Mouse (Mus musculus) heart, embryonic 16.5 days (tissue): ENCODE data around the gene Hras. TPM values are rescaled to one million over a fixed set of nuclear protein-coding genes. Genes with fewer than 3 reads are reported as not detected.

Source experiments
- ATAC-seq: fragments of 200-750 bp; cut with Nextera tagmentation; replicated peaks from 2 replicates; pipeline ENCODE4 v1.8.0; 2017; ENCODE audit warnings: moderate number of reproducible peaks; ENCODE audit not compliant: insufficient read depth, low FRiP score; ENCODE audit errors: extremely low read depth
- H3K27ac ChIP-seq: fragments of 300-500 bp; sonication (generic); 2 replicates; pipeline ENCODE4 v1.5.1; 2014; ENCODE audit warnings: mild to moderate bottlenecking, low read length, control low read depth, moderate library complexity
- H3K27me3 ChIP-seq: fragments of 300-500 bp; sonication (generic); 2 replicates; pipeline ENCODE4 v1.6.1; 2014; ENCODE audit warnings: low read length, mixed read lengths; ENCODE audit not compliant: control insufficient read depth, insufficient read depth
- H3K36me3 ChIP-seq: fragments of 300-500 bp; sonication (generic); 2 replicates; pipeline ENCODE4 v1.6.1; 2014; ENCODE audit not compliant: control insufficient read depth, insufficient read depth
- H3K4me1 ChIP-seq: fragments of 300-500 bp; sonication (generic); 2 replicates; pipeline ENCODE4 v1.6.1; 2014; ENCODE audit warnings: low read length, mixed read lengths; ENCODE audit not compliant: control insufficient read depth, insufficient read depth
- H3K4me2 ChIP-seq: fragments of 300-500 bp; sonication (generic); 2 replicates; pipeline ENCODE4 v1.6.1; 2014; ENCODE audit warnings: low read depth, mild to moderate bottlenecking, control low read depth, low read length
- H3K4me3 ChIP-seq: fragments of 300-500 bp; sonication (generic); 2 replicates; pipeline ENCODE4 v1.5.1; 2014; ENCODE audit warnings: mild to moderate bottlenecking, control low read depth, low read length
- H3K9ac ChIP-seq: fragments of 300-500 bp; sonication (generic); 2 replicates; pipeline ENCODE4 v1.6.1; 2014; ENCODE audit warnings: low read length, control low read depth
- H3K9me3 ChIP-seq: fragments of 300-500 bp; sonication (generic); replicated peaks from 2 replicates; pipeline ENCODE4 v1.6.1; 2016; ENCODE audit warnings: low read length; ENCODE audit not compliant: control insufficient read depth
- WGBS: fragments of 180-500 bp; shearing (Covaris S2); extraction: QIAGEN DNeasy Blood & Tissue Kit; methylation state at CpG from one replicate; pipeline ENCODE4 v1.1.7; 2014; 5-methylcytosine and 5-hydroxymethylcytosine counted together
- microRNA counts: library from miRNA; unstranded; fragments of <30 nt; microRNA quantifications from one replicate; lab custom pipeline; 2016
- microRNA-seq: library from miRNA; unstranded; fragments of <30 nt; microRNA quantifications from one replicate; pipeline ENCODE4, GENCODE M21; 2017
- polyA plus RNA-seq: library from polyadenylated mRNA; unstranded; fragments of >200 nt; fragmentation: Nextera tagmentation; extraction: Ambion mirVana; gene quantifications from 2 replicates; pipeline ENCODE4 v1.2.1, GENCODE M21; 2015

Hras gene
- polyA plus RNA-seq, 1 experiment from 2014 or later: 59.5 TPM

DNA sequence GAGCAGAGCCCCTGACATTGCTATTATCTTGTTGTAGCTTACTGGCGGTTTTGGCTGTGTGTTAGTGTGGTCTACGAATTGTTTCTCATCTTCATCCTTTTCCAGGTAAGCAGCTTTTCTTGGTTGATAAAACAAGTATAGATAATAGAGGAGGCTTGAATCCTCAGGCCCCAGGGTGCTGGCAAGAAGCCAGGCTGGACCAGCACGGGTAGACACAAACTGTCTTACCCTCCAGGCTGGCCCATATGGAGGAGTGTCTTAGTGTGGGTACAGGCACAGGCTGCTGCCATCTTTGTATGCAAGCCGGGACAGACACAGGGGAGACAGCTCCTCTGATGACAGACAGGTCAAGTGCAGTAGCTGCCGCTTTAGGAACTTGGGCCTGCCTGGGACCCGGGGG is 46.8 kb downstream of the Hras start:
- Histone ChIP-seq H3K4me1 (no peaks in the 10 kb centered on the region), H3K27me3 (no peaks in the 10 kb centered on the region), H3K4me3 (no peak overlapping the region), H3K9me3 (no peaks in the 10 kb centered on the region), H3K9ac (no peak overlapping the region), H3K4me2 (no peak overlapping the region), H3K36me3 (peaks cover 10% of the 10 kb centered on the region), H3K27ac (no peak overlapping the region)
- no peak for ATAC-seq
- WGBS: 65% methylated on average over 6 of the region's 6 CpGs

DNA sequence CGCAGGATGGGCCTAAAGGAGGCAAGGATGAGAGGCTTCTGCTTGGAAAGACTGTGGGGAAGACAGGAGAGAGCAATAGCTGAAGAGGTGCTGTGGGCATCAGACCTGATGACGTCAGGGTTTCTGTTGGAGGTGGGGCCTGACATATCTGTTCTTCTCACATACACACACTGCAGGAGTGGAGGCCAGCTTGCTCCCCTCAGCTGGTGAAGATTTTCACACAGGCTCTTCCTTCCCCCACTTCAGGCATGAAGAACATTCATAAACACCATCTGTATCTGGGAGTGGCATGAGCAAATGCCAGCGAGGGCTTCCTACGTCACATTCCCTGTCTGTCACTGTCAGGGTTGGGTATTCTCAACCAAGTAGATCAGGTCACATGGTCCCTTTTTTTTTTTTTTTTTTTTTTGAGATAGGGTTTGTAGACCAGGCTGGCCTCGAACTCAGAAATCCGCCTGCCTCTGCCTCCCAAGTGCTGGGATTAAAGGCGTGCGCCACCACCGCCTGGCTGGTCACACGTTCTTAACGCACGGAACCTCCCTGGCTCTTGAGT is 47.7 kb downstream of the Hras start:
- 88% methylated on average over 12 of the region's 12 CpGs for WGBS
- Histone ChIP-seq H3K27me3 (no peaks in the 10 kb centered on the region), H3K9ac (no peak overlapping the region), H3K4me1 (no peaks in the 10 kb centered on the region), H3K9me3 (no peaks in the 10 kb centered on the region), H3K4me2 (no peak overlapping the region), H3K27ac (no peak overlapping the region), H3K36me3 (peaks cover 10% of the 10 kb centered on the region), H3K4me3 (no peak overlapping the region)
- no peak for ATAC-seq

DNA sequence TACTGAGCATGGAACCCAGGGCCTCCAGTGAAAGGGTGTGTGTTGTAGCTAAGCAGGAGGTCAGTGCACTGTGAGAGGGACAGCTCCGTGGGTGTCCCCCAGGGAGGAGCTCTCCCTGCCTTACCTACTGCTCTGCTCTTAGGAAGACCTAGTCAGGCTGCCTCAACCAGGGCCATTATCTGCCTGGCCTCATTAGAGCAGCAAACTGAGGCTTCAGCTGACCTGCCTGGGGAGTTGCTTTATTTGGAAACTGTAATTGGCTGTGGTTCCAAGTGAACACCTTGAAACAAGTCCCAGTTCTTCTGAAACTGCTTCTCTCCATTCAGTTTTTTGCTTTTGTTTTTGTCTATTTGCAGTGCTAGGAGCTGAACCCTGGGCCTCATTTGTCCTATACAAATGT is 48.4 kb downstream of the Hras start:
- Histone ChIP-seq H3K4me1 (no peaks in the 10 kb centered on the region), H3K36me3 (peaks cover 8% of the 10 kb centered on the region), H3K27ac (no peak overlapping the region), H3K9me3 (no peaks in the 10 kb centered on the region), H3K4me3 (no peak overlapping the region), H3K4me2 (no peak overlapping the region), H3K9ac (no peak overlapping the region), H3K27me3 (no peaks in the 10 kb centered on the region)
- no peak for ATAC-seq
- 59% methylated on average over 1 of the region's 1 CpGs for WGBS

DNA sequence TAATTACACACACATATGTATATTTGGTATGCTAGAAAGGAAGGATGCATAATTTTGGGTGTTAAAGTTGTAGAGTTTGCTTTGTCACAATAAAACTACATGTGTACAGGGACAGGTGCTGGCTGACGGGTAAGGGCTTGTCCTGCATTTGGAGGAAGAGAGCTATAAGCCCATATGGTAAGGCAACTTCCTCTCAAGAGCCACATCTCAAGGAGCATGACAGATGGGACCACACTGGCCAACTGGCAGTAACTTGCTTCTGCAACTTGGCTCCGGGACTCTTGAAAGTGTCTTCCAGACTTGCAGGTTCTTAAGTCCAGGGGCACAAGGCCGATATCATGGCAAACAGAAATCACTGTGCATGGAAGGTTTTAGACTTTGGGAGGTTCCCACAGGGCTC is 49.2 kb downstream of the Hras start:
- Histone ChIP-seq H3K9ac (no peak overlapping the region), H3K27ac (no peak overlapping the region), H3K4me1 (no peaks in the 10 kb centered on the region), H3K36me3 (peaks cover 8% of the 10 kb centered on the region), H3K9me3 (no peaks in the 10 kb centered on the region), H3K27me3 (no peaks in the 10 kb centered on the region), H3K4me2 (no peak overlapping the region), H3K4me3 (no peak overlapping the region)
- ATAC-seq: no peak
- 91% methylated on average over 3 of the region's 3 CpGs for WGBS

DNA sequence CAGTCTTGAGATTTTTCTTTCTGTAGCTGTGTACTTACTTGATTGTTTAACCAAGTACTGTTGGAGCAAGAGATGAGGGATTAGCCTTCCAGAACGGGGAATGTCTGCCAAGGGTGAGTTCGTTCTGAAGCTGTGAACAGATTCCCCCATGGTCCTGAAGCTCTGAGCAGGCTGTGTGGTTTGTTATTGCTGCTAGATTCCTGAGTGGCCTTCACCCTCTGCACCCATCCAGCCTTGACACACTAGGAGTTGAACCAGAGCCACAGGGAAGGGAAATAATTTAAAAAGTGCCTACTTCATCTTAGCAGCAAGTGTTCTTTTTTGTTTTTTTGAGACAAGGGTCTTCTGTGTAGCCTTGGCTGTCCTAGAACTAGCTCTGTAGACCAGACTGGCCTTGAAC is 49.9 kb downstream of the Hras start:
- ATAC-seq: no peak
- Histone ChIP-seq H3K9me3 (no peaks in the 10 kb centered on the region), H3K9ac (no peak overlapping the region), H3K4me3 (no peak overlapping the region), H3K27me3 (no peaks in the 10 kb centered on the region), H3K36me3 (peaks cover 8% of the 10 kb centered on the region), H3K4me2 (no peak overlapping the region), H3K27ac (no peak overlapping the region), H3K4me1 (no peaks in the 10 kb centered on the region)
- WGBS: 76% methylated on average over 2 of the region's 2 CpGs

DNA sequence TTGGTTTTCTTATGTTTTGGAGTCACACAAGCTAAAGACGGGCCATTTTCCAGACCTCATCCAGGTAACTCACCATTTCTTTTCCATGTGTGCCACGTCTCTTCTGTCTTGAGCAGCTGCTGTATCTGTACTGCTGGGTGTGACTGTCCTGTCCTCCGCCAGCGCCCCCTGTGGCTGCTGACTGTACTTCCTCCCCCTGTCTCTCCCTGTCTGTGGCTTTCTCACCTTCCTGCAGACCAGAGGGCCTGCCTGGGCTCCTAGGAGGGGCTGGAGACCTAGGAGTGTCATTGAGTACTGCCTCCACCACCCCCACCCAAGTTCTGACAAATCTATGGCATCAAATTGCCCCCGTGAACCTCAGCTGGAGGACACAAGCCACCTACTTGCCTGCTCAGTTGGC is 50.7 kb downstream of the Hras start:
- Histone ChIP-seq H3K9ac (no peak overlapping the region), H3K9me3 (no peaks in the 10 kb centered on the region), H3K4me1 (no peaks in the 10 kb centered on the region), H3K27ac (no peak overlapping the region), H3K4me3 (no peak overlapping the region), H3K36me3 (peaks cover 8% of the 10 kb centered on the region), H3K4me2 (no peak overlapping the region), H3K27me3 (no peaks in the 10 kb centered on the region)
- WGBS: 60% methylated on average over 5 of the region's 5 CpGs
- ATAC-seq: no peak

DNA sequence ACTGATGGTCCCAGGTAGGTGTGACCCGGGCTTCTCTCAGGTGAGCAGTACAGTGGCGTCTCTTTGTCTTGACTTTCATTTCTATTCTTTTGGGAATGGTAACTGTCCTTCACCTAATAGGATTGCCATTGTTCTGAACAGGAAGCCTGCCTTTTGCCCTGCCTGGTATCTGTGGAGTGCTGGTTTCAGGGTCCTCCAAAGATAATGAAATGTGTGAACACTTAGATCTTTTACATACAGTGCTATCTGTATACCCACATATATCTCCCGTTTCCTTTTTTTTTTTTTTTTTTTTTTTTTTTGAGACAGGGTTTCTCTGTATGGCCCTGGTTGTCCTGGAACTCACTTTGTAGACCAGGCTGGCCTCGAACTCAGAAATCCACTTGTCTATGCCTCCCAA is 52.5 kb downstream of the Hras start:
- ATAC-seq: no peak
- Histone ChIP-seq H3K4me2 (no peak overlapping the region), H3K4me1 (no peaks in the 10 kb centered on the region), H3K9ac (no peak overlapping the region), H3K27me3 (no peaks in the 10 kb centered on the region), H3K27ac (no peak overlapping the region), H3K36me3 (peaks cover 11% of the 10 kb centered on the region), H3K4me3 (no peak overlapping the region), H3K9me3 (no peaks in the 10 kb centered on the region)
- whole genome bisulfite sequencing: 84% methylated on average over 4 of the region's 4 CpGs

MicroRNA genes within 50 kb of the gene (microRNA counts, 519-probe panel; counts per million panel counts)
- microRNA mmu-miR-210 (lab: Ali Mortazavi, UCI): 3,372 counts per million, percentile 87 among the panel's probes with 10 or more counts

Small RNA genes lying within 50 kb of the gene (microRNA-seq; reads per million reads assigned to microRNA genes)
- 990 reads per million, percentile 79 among the genes with 10 or more reads in this experiment for gene Mir210

Other genes with a start within 250 kb of the Hras start
- 1.3 and 1.6 TPM in 2 replicates for gene Ifitm5, start 243.7 kb downstream of the Hras start, polyA plus RNA-seq
- gene Gm45717, start 238.1 kb downstream of the Hras start, polyA plus RNA-seq: 0.66 TPM in 1 of 2 replicates, not detected in the other
- 525 and 571 TPM in 2 replicates for gene Ifitm2, start 238.0 kb downstream of the Hras start, polyA plus RNA-seq
- gene Ifitm1, start 226.8 kb downstream of the Hras start, polyA plus RNA-seq: 24.0 and 34.8 TPM in 2 replicates
- gene Ifitm3, start 183.2 kb downstream of the Hras start, polyA plus RNA-seq: 157 and 218 TPM in 2 replicates
- 1.0 and 1.3 TPM in 2 replicates for gene Ifitm6, start 176.1 kb downstream of the Hras start, polyA plus RNA-seq
- not detected in 2 replicates for gene Gm17387, start 164.9 kb downstream of the Hras start, polyA plus RNA-seq
- 0.54 and 0.97 TPM in 2 replicates for gene B4galnt4, start 132.9 kb downstream of the Hras start, polyA plus RNA-seq
- 4.1 and 5.2 TPM in 2 replicates for gene Pkp3, start 115.8 kb downstream of the Hras start, polyA plus RNA-seq
- 7.4 and 8.5 TPM in 2 replicates for gene Sigirr, start 93.4 kb downstream of the Hras start, polyA plus RNA-seq
- 0.49 and 1.00 TPM in 2 replicates for gene Ano9, start 76.2 kb downstream of the Hras start, polyA plus RNA-seq
- gene Ptdss2, start 71.6 kb downstream of the Hras start, polyA plus RNA-seq: 56.1 and 63.9 TPM in 2 replicates
- gene Rnh1, start 21.1 kb downstream of the Hras start, polyA plus RNA-seq: 96.9 and 111 TPM in 2 replicates
- 3.0 and 4.1 TPM in 2 replicates for gene Lrrc56, start 152 bp upstream of the Hras start, polyA plus RNA-seq
- 0.54 and 0.76 TPM in 2 replicates for gene Lmntd2, start 20.1 kb upstream of the Hras start, polyA plus RNA-seq
- 16.1 and 17.2 TPM in 2 replicates for gene Rassf7, start 21.9 kb upstream of the Hras start, polyA plus RNA-seq
- gene Phrf1, start 34.8 kb upstream of the Hras start, polyA plus RNA-seq: 43.5 and 50.7 TPM in 2 replicates
- gene Irf7, start 72.5 kb upstream of the Hras start, polyA plus RNA-seq: 4.7 and 9.1 TPM in 2 replicates
- gene Cdhr5, start 82.8 kb upstream of the Hras start, polyA plus RNA-seq: 1.6 TPM in 1 of 2 replicates, not detected in the other
- 2.1 and 2.8 TPM in 2 replicates for gene Sct, start 85.1 kb upstream of the Hras start, polyA plus RNA-seq
- 0.05 and 0.13 TPM in 2 replicates for gene Drd4, start 98.0 kb upstream of the Hras start, polyA plus RNA-seq
- gene Deaf1, start 133.7 kb upstream of the Hras start, polyA plus RNA-seq: 37.6 and 37.7 TPM in 2 replicates
- gene Tmem80, start 133.7 kb upstream of the Hras start, polyA plus RNA-seq: 32.2 and 32.5 TPM in 2 replicates
- gene Eps8l2, start 144.9 kb upstream of the Hras start, polyA plus RNA-seq: 2.6 and 3.9 TPM in 2 replicates
- 227 and 257 TPM in 2 replicates for gene Taldo1, start 198.2 kb upstream of the Hras start, polyA plus RNA-seq
- gene Gatd1, start 220.1 kb upstream of the Hras start, polyA plus RNA-seq: 26.6 and 28.0 TPM in 2 replicates
- 5.2 and 5.9 TPM in 2 replicates for gene Cend1, start 235.5 kb upstream of the Hras start, polyA plus RNA-seq
- gene Slc25a22, start 243.9 kb upstream of the Hras start, polyA plus RNA-seq: 17.8 and 19.7 TPM in 2 replicates